Mouse (Mus musculus) adipose tissue, adult 10 weeks (tissue): ENCODE results near the gene Gm7970. TPM values are rescaled to one million over a fixed set of nuclear protein-coding genes. Genes with fewer than 3 reads are reported as not detected.

Source experiments
- polyA plus RNA-seq: library from polyadenylated mRNA; stranded (reverse); fragments of 350-450 nt; fragmentation: Illumina TruSeq; extraction: RNeasy Lipid Tissue Mini Kit (QIAGEN cat#74804); gene quantifications from one replicate; pipeline ENCODE4 v1.2.3, GENCODE M21; 2014; ENCODE audit warnings: low read depth, low replicate concordance

Gm7970 gene
- not detected for polyA plus RNA-seq

GRCm38 (mm10) chr14:41555483-41555882 is at the start of gene Gm7970:
Gene Gm7970 (minus strand): TSS chr14:41555583.

GRCm38 (mm10) chr14:41572911-41573310 is 17.5 kb upstream of the Gm7970 start, which contains the start of gene 1700049E17Rik2:
Gene 1700049E17Rik2 (plus strand): TSS chr14:41573211.

Other genes starting within 250 kb of the Gm7970 start
- not detected for gene Gm5798, start 207.0 kb downstream of the Gm7970 start, polyA plus RNA-seq
- gene Gm7945, start 169.2 kb downstream of the Gm7970 start, polyA plus RNA-seq = not detected
- not detected for gene Gm6482, start 147.3 kb downstream of the Gm7970 start, polyA plus RNA-seq
- gene Gm7954, start 102.1 kb downstream of the Gm7970 start, polyA plus RNA-seq = not detected
- 1.2 TPM for gene Gm3486, start 66.1 kb downstream of the Gm7970 start, polyA plus RNA-seq
- not detected for gene 1700049E17Rik2, start 17.6 kb upstream of the Gm7970 start, polyA plus RNA-seq
- not detected for gene Gm3072, start 69.0 kb upstream of the Gm7970 start, polyA plus RNA-seq
- 1.1 TPM for gene Gm3676, start 90.9 kb upstream of the Gm7970 start, polyA plus RNA-seq
- gene Gm8068, start 146.3 kb upstream of the Gm7970 start, polyA plus RNA-seq = not detected
- not detected for gene Gm7929, start 195.0 kb upstream of the Gm7970 start, polyA plus RNA-seq
- gene Gm47189, start 216.9 kb upstream of the Gm7970 start, polyA plus RNA-seq = not detected